Mouse (Mus musculus): ENCODE measurements around the gene Hsf2.

GRCm38 (mm10) chr10:57447657-57448050 lies 38.5 kb upstream of the Hsf2 start:
- TF ChIP-seq CTCF (conservative IDR thresholded peaks at IDR 0.05; ENCODE audit: insufficient read depth, insufficient read length, low read depth, low read length) (no peak), POLR2A (IDR thresholded peaks at IDR 0.05; ENCODE audit: low read depth, low read length) (no peak)

Measured in kidney, adult 2 months (tissue).